Mouse (Mus musculus): ENCODE data around the gene Pla2g4a.

GRCm38 (mm10) chr1:149832514-149832913 lies 128.6 kb downstream of the Pla2g4a start:
- TF ChIP-seq CTCF (IDR thresholded peaks at IDR 0.05; ENCODE audit: low read depth), result no peak
- TF ChIP-seq EP300 (IDR thresholded peaks at IDR 0.05; ENCODE audit: low read depth), result no peak
